Mouse (Mus musculus) adrenal gland (tissue): ENCODE data around the gene Olfr643.
"Not testable (repeated sequence)": the region's sequence is repeated elsewhere in the genome, so short reads cannot be mapped to it uniquely, and the experiment has no call there.

Source experiments
- intact Hi-C: fragments of 180-260 bp; cut with DNase I; formaldehyde crosslinking; loops from one replicate; pipeline ENCODE4 v1.15.1; 2025

Gene Olfr643

GRCm38 (mm10) chr7:104018953-104019352 lies 118.3 kb downstream of the Olfr643 start:
- intact Hi-C loops = no loop called here

DNA sequence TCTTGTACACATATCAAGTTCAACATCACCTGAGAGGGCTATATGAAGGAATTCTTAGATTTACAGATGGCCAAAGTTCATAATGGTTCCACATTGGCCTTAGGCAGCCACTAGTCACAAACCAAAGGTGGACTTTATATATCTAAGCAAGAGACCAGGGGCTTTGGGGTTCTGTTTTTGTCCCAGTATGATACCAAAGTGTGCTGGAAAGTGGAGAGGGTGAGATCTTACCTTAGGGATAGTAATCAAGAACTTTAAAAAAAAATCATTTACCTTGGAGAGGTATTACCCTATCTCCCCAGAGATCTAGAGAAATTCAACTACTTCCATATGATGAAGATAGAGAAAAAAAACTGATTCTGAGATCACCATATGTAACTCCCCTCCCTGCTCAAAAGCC lies 120.0 kb downstream of the Olfr643 start, which contains the start of gene Olfr639:
Olfr639 (minus strand) TSS at position 101 of the 400 bp plus-strand sequence.
- intact Hi-C loops = no loop called here

DNA sequence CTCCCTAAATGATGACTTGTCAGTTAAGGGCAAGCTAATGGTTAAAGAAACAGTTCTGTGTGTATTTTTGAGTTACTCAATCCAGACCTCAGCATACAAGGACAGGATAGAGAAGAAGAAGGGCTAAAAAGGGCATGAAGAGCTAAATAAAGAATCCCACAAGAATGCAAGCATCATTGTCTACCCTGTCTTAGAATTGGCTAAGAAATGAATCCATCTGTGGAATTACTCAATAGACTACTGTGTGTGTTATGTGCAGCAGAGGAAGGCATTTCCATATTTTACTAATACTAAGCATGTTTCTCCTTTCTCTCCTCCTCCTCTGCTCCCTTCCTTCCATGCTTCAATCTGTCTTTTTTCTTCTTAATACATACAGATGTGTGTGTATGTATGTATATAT lies 138.1 kb downstream of the Olfr643 start:
- intact Hi-C loops = no loop called here

DNA sequence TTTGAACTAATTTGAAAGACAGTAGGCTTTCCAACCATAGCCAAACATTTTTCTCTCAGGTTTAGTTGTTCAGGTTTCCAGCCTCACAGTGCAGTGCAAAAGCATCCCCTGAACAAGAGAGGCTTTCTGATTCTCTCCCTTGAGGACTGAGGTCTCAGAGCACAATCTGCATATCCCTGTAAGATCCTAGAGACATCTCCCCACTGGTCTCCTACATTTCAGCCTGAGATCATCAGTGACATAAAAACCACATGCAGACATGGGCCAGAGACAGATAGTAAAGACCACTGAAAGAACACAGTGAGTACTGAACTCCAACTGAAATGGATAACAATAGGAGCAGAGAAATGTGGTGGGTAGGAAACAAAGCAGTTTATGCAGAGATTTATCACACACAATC lies 138.8 kb downstream of the Olfr643 start, which contains the start of gene Olfr638:
Olfr638 (plus strand) TSS at position 301 of the 400 bp plus-strand sequence.
- intact Hi-C loops = no loop called here

DNA sequence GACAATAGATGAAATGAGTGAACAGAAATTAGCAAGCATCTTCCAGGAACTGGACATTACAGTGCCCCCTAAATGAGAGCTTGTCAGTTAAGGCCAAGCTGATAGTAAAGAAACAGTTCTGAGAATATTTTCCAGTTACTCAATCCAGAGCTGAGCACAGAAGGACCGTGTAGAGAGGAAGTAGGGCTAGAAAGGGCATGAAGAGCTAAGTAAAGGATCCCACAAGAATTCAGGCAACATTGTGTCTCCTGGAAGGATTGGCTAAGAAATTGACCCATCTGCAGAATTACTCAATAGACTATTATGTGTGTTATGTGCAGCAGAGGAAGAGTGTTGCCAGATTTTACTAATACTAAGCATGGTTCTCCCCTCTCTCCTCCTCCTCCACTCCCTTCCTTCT lies 165.4 kb downstream of the Olfr643 start:
- intact Hi-C loops = no loop called here

GRCm38 (mm10) chr7:103970852-103971251 lies 166.4 kb downstream of the Olfr643 start, which contains the start of gene Olfr635:
Gene Olfr635, plus strand, starts transcription at chr7:103971152.
- intact Hi-C loops = no loop called here

DNA sequence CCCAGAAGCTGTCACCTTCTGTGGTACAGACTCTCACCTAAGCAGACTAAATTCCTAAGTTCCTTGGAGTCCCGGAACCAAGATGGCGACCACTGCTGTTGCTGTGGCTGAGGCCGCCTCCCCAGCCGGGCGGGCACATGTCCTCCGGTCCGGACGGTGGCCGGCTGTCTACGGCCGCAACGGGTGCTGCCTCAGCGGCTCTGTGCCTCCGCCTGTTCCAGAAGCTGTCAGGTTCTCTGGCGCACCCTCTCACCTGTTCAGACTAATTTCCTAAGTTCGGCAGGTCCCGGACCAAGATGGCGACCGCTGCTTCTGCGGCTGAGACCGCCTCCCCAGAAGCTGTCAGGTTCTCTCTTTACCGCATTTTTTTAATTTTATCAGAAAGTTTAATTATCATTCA lies 170.3 kb downstream of the Olfr643 start:
- intact Hi-C loops = not testable (repeated sequence)
